Mouse (Mus musculus): ENCODE measurements around the gene Prkn. TPM values are rescaled to one million over a fixed set of nuclear protein-coding genes. Genes with fewer than 3 reads are reported as not detected.
A peak's percentile ranks its signal among the peaks of the same experiment; 100 is the strongest.

The Prkn gene
- polyA plus RNA-seq, 1 experiment from 2014 or later, result 0.68 TPM

GRCm38 (mm10) chr17:11397678-11398077 is 557.5 kb downstream of the Prkn start:
- H3K27ac ChIP-seq (replicated peaks), result no peak overlapping the region
- no peaks in the 10 kb centered on the region for H3K36me3 ChIP-seq
- H3K4me1 ChIP-seq, result no peaks in the 10 kb centered on the region
- WGBS, result 89% methylated on average over 4 of the region's 4 CpGs
- H3K27me3 ChIP-seq (ENCODE audit: low read depth, poor library complexity, severe bottlenecking), result no peaks in the 10 kb centered on the region
- H3K4me3 ChIP-seq, result no peak overlapping the region
- DNase-seq (ENCODE audit: low spot score), result no peak
- no peaks in the 10 kb centered on the region for H3K9me3 ChIP-seq (replicated peaks)

DNA sequence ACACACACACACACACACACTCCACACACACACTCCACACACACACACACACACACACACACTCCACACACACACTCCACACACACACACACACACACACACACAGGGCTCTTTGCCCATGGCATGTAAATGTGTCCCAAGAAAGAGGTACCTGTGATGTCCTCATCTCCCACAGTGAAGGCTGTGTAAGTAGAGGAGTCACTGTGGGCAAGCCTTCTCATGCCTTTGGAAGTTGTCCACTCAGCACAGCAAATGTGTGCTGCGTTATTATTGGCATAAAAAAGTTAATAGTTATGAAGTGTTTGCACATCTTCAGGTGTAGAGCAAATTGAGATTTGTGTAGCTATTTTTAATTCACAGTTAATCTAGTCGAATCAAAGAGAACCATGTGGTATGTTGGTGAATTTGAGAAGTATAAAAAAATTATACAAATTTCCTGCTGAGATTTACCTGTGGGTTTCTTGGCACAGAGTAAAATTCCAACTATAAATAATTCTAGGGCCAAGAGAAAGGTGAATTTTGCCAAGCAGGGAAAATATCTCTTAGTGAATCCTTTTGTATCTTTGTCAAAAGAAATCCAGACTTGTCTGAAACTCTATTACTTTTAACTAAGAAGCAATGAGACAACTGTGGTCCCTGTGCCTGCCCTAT is 562.2 kb downstream of the Prkn start:
- Histone ChIP-seq H3K27me3 (ENCODE audit: low read depth, poor library complexity, severe bottlenecking) (no peaks in the 10 kb centered on the region), H3K36me3 (no peaks in the 10 kb centered on the region), H3K9me3 (replicated peaks) (no peaks in the 10 kb centered on the region), H3K4me3 (no peak overlapping the region), H3K4me1 (no peaks in the 10 kb centered on the region), H3K27ac (replicated peaks) (no peak overlapping the region)
- DNase-seq (ENCODE audit: low spot score), result no peak
- WGBS, result 91% methylated on average over 2 of the region's 2 CpGs

GRCm38 (mm10) chr17:11411414-11411813 is 571.2 kb downstream of the Prkn start:
- 0 out of 2 replicates have a peak, but pooled peaks cover 2% of the 10 kb centered on the region for H3K4me1 ChIP-seq
- DNase-seq (ENCODE audit: low spot score), result no peak
- no peaks in the 10 kb centered on the region for H3K36me3 ChIP-seq
- no peak overlapping the region for H3K27ac ChIP-seq (replicated peaks)
- H3K27me3 ChIP-seq (ENCODE audit: low read depth, poor library complexity, severe bottlenecking), result no peaks in the 10 kb centered on the region
- no peak overlapping the region for H3K4me3 ChIP-seq
- 85% methylated on average over 10 of the region's 10 CpGs for WGBS
- H3K9me3 ChIP-seq (replicated peaks), result no peaks in the 10 kb centered on the region

GRCm38 (mm10) chr17:11413688-11414087 is 573.5 kb downstream of the Prkn start:
- Histone ChIP-seq H3K36me3 (no peaks in the 10 kb centered on the region), H3K27me3 (ENCODE audit: low read depth, poor library complexity, severe bottlenecking) (no peaks in the 10 kb centered on the region), H3K27ac (replicated peaks) (no peak overlapping the region), H3K4me1 (0 out of 2 replicates have a peak, but pooled peaks cover 2% of the 10 kb centered on the region), H3K9me3 (replicated peaks) (no peaks in the 10 kb centered on the region), H3K4me3 (no peak overlapping the region)
- WGBS, result 73% methylated on average over 5 of the region's 5 CpGs
- DNase-seq (ENCODE audit: low spot score), result no peak

GRCm38 (mm10) chr17:11414288-11414687 is 574.1 kb downstream of the Prkn start:
- Histone ChIP-seq H3K4me3 (no peak overlapping the region), H3K36me3 (no peaks in the 10 kb centered on the region), H3K9me3 (replicated peaks) (no peaks in the 10 kb centered on the region), H3K4me1 (0 out of 2 replicates have a peak, but pooled peaks cover 2% of the 10 kb centered on the region), H3K27me3 (ENCODE audit: low read depth, poor library complexity, severe bottlenecking) (no peaks in the 10 kb centered on the region), H3K27ac (replicated peaks) (no peak overlapping the region)
- no peak for DNase-seq (ENCODE audit: low spot score)
- WGBS, result 75% methylated on average over 4 of the region's 4 CpGs

- Histone ChIP-seq H3K9me3 (replicated peaks) (no peaks in the 10 kb centered on the region), H3K4me1 (peaks cover 15% of the 10 kb centered on the region), H3K27ac (replicated peaks) (no peak overlapping the region), H3K36me3 (no peaks in the 10 kb centered on the region), H3K4me3 (no peak overlapping the region), H3K27me3 (ENCODE audit: low read depth, poor library complexity, severe bottlenecking) (no peaks in the 10 kb centered on the region)
- DNase-seq (ENCODE audit: low spot score), result no peak
- WGBS, result 81% methylated on average over 3 of the region's 3 CpGs
These were observed 577.0 kb downstream of the Prkn start for GRCm38 (mm10) chr17:11417150-11417549.

GRCm38 (mm10) chr17:11419484-11419883 is 579.3 kb downstream of the Prkn start:
- H3K27ac ChIP-seq (replicated peaks), result no peak overlapping the region
- no peaks in the 10 kb centered on the region for H3K27me3 ChIP-seq (ENCODE audit: low read depth, poor library complexity, severe bottlenecking)
- WGBS, result 91% methylated on average over 3 of the region's 3 CpGs
- peaks cover 15% of the 10 kb centered on the region for H3K4me1 ChIP-seq
- H3K4me3 ChIP-seq, result no peak overlapping the region
- no peaks in the 10 kb centered on the region for H3K36me3 ChIP-seq
- H3K9me3 ChIP-seq (replicated peaks), result no peaks in the 10 kb centered on the region
- no peak for DNase-seq (ENCODE audit: low spot score)

DNA sequence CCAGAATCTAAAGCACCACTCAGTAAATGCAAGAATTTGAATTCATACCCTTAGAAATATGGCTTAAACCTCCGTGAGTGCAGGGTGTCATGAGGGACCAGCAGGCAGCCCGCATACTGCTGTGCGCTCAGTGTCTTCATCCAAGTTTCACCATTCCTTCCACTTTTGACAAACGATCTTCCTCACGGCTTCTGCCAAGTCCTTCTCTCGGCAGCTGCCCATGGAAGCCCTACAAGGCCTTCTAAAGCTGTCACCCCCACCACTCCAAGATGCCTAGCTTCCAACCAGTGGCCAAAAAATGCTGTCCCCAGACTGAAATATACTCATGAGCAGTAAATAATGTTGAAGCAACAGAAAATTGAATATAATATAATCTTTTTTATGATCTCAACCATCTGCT is 580.7 kb downstream of the Prkn start:
- peaks cover 15% of the 10 kb centered on the region for H3K4me1 ChIP-seq
- no peaks in the 10 kb centered on the region for H3K36me3 ChIP-seq
- 88% methylated on average over 6 of the region's 6 CpGs for WGBS
- H3K9me3 ChIP-seq (replicated peaks), result no peaks in the 10 kb centered on the region
- no peak overlapping the region for H3K4me3 ChIP-seq
- no peaks in the 10 kb centered on the region for H3K27me3 ChIP-seq (ENCODE audit: low read depth, poor library complexity, severe bottlenecking)
- 0 out of 2 replicates have a peak overlapping the region, but pooled peaks have one; percentile 28 for H3K27ac ChIP-seq (replicated peaks)
- DNase-seq (ENCODE audit: low spot score), result no peak

GRCm38 (mm10) chr17:11421264-11421940 is 581.2 kb downstream of the Prkn start:
- Histone ChIP-seq H3K27ac (replicated peaks) (0 out of 2 replicates have a peak overlapping the region, but pooled peaks have one; percentile 13), H3K4me1 (peaks cover 13% of the 10 kb centered on the region), H3K4me3 (no peak overlapping the region), H3K27me3 (ENCODE audit: low read depth, poor library complexity, severe bottlenecking) (no peaks in the 10 kb centered on the region), H3K9me3 (replicated peaks) (no peaks in the 10 kb centered on the region), H3K36me3 (no peaks in the 10 kb centered on the region)
- no peak for DNase-seq (ENCODE audit: low spot score)
- 29% methylated on average over 5 of the region's 5 CpGs for WGBS

- WGBS, result 90% methylated on average over 2 of the region's 2 CpGs
- Histone ChIP-seq H3K4me1 (no peaks in the 10 kb centered on the region), H3K27ac (replicated peaks) (no peak overlapping the region), H3K27me3 (ENCODE audit: low read depth, poor library complexity, severe bottlenecking) (no peaks in the 10 kb centered on the region), H3K36me3 (no peaks in the 10 kb centered on the region), H3K9me3 (replicated peaks) (no peaks in the 10 kb centered on the region), H3K4me3 (no peak overlapping the region)
- no peak for DNase-seq (ENCODE audit: low spot score)
These were observed 591.1 kb downstream of the Prkn start for GRCm38 (mm10) chr17:11431323-11431722.

GRCm38 (mm10) chr17:11432593-11432992 is 592.4 kb downstream of the Prkn start:
- Histone ChIP-seq H3K27ac (replicated peaks) (no peak overlapping the region), H3K4me3 (no peak overlapping the region), H3K9me3 (replicated peaks) (no peaks in the 10 kb centered on the region), H3K36me3 (no peaks in the 10 kb centered on the region), H3K27me3 (ENCODE audit: low read depth, poor library complexity, severe bottlenecking) (no peaks in the 10 kb centered on the region), H3K4me1 (no peaks in the 10 kb centered on the region)
- 89% methylated on average over 2 of the region's 2 CpGs for WGBS
- no peak for DNase-seq (ENCODE audit: low spot score)

DNA sequence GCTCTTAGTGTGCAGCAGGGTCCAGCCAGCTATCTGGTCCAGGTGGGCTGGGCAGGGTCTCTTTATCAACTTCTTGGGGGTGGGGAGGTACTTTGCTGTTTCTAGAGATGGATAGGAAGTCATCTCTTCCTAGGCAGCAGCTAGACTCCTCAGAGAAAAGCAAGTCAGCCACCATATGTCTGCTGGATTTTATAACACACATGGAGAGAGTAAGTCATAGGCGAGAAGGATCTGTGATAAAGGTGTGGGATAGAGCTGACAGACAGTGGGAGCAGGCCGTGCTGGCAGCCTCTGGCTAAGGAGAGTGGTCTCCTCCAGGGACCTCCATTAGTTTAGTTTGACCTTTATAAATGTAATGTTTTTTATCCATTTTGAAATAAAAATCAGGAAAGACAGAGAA is 622.5 kb downstream of the Prkn start:
- no peak for DNase-seq (ENCODE audit: low spot score)
- Histone ChIP-seq H3K4me3 (no peak overlapping the region), H3K36me3 (no peaks in the 10 kb centered on the region), H3K27me3 (ENCODE audit: low read depth, poor library complexity, severe bottlenecking) (no peaks in the 10 kb centered on the region), H3K4me1 (peaks cover 16% of the 10 kb centered on the region), H3K9me3 (replicated peaks) (no peaks in the 10 kb centered on the region), H3K27ac (replicated peaks) (no peak overlapping the region)
- WGBS, result 84% methylated on average over 2 of the region's 2 CpGs

DNA sequence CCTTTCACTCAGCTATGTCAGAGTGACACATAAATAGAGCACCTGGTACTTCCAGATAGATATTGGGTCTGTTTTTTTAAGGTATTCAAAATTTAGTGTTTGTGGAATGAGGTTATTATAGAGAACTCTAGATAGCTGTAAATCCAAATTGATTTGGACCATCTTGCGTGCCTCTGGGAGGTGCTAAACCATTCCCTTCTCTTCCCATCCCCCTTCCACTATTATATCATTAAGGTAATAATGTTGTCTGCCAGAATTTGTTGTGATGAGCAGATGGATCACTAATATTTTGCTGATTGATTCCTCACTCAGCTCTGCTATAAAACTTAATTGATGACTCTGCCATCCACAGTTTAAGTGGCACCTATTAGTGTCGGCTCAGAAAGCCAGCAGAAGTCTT is 625.9 kb downstream of the Prkn start:
- H3K4me1 ChIP-seq, result peaks cover 25% of the 10 kb centered on the region
- H3K27me3 ChIP-seq (ENCODE audit: low read depth, poor library complexity, severe bottlenecking), result no peaks in the 10 kb centered on the region
- no peak overlapping the region for H3K4me3 ChIP-seq
- no peaks in the 10 kb centered on the region for H3K36me3 ChIP-seq
- H3K27ac ChIP-seq (replicated peaks), result no peak overlapping the region
- no peak for DNase-seq (ENCODE audit: low spot score)
- 84% methylated on average over 2 of the region's 2 CpGs for WGBS
- H3K9me3 ChIP-seq (replicated peaks), result no peaks in the 10 kb centered on the region

Data from midbrain, embryonic 10.5 days (tissue).